Comparison of ENCODE assay signal across 17 mouse cellular contexts in the genomic region with DNA sequence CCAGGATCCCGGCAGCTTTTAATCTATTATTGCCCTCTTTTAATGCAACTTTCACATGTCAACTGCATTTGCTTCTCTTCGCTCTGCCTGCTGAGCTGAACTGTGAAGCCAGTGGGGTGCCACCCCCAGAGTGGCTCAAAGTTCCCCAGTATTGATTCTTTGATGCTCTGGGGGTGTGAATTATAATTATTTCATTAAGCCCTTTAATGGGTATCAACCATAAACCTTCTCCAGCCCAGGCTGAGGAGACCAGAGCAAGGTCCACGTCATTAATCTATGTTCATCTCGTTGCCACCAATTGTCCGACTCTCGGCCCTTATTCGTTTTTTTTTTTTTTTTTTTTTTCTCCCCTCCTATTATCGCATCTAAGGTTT. TPM values are rescaled to one million over a fixed set of nuclear protein-coding genes. Genes with fewer than 3 reads are reported as not detected.
DNase-seq lines count a peak whose midpoint lies in the region; ATAC-seq and TF ChIP-seq lines count a peak whose summit lies in the region.
"Had no signal": no experiment of that assay in that cellular context is flagged by ENCODE, and none has a peak within 500 bp of the region (broad histone marks: within the 10 kb centered on the region; RNA-seq: fewer than 3 reads in every experiment).

No protein-coding gene starts in this region.

- no peaks in the 10 kb centered on the region for H3K79me2 ChIP-seq in liver, adult 2 months (ENCODE audit: control insufficient read depth, insufficient read depth, low read length)

- H3K27ac ChIP-seq in liver, adult 2 months (replicated peaks; ENCODE audit: insufficient read depth, low read depth, low read length), result no peak overlapping the region
- H3K27ac ChIP-seq in liver, postnatal 0 days (ENCODE audit: low read depth), result no peak overlapping the region
- peak overlapping the region; percentile 56; the same call in 1 of the 2 replicates for H3K27ac ChIP-seq in forebrain, embryonic 14.5 days (ENCODE audit: low read depth, low read length)
- peak overlapping the region; percentile 77 for H3K27ac ChIP-seq in hindbrain, postnatal 0 days
- peak overlapping the region; percentile 69 for H3K27ac ChIP-seq in neural tube, embryonic 13.5 days (replicated peaks)
- H3K27ac ChIP-seq: limb, embryonic 13.5 days had no signal

- H3K27me3 ChIP-seq in liver, adult 2 months (ENCODE audit: control insufficient read depth, insufficient read depth, low read length), result no peaks in the 10 kb centered on the region
- no peaks in the 10 kb centered on the region for H3K27me3 ChIP-seq in liver, postnatal 0 days (ENCODE audit: insufficient read depth, low read length)
- H3K27me3 ChIP-seq in forebrain, embryonic 14.5 days (replicated peaks; ENCODE audit: control insufficient read depth, insufficient read depth, low read length), result no peaks in the 10 kb centered on the region
- H3K27me3 ChIP-seq in hindbrain, postnatal 0 days (ENCODE audit: insufficient read depth, low read length), result no peaks in the 10 kb centered on the region
- no peaks in the 10 kb centered on the region for H3K27me3 ChIP-seq in neural tube, embryonic 13.5 days
- H3K27me3 ChIP-seq: limb, embryonic 13.5 days; megakaryocyte, embryonic 14.5 days had no signal

- no peak overlapping the region for H3K9ac ChIP-seq in liver, adult 2 months (ENCODE audit: low read depth, low read length)
- H3K9ac ChIP-seq in liver, postnatal 0 days (replicated peaks), result no peak overlapping the region
- no peak overlapping the region for H3K9ac ChIP-seq in forebrain, embryonic 14.5 days (ENCODE audit: low read length)
- no peak overlapping the region for H3K9ac ChIP-seq in hindbrain, postnatal 0 days (replicated peaks; ENCODE audit: low read length)
- H3K9ac ChIP-seq in neural tube, embryonic 13.5 days, result no peak overlapping the region
- H3K9ac ChIP-seq: limb, embryonic 13.5 days had no signal

- DNase-seq in liver, adult 2 months (ENCODE audit: extremely low read depth, low read depth, low spot score), result peak; percentile 26
- no peak for DNase-seq in liver, postnatal 0 days
- peak; percentile 25 for DNase-seq in forebrain, embryonic 14.5 days (ENCODE audit: low spot score)
- no peak for DNase-seq in hindbrain, postnatal 0 days (ENCODE audit: low spot score)
- no peak for DNase-seq in urinary bladder, postnatal 25 days (ENCODE audit: low spot score)
- DNase-seq in frontal cortex, postnatal 10 days (ENCODE audit: low spot score in 2 of 2), result no peak
- DNase-seq in spleen, adult 18-20 months, result no peak
- DNase-seq: adrenal gland, postnatal 14 days; cerebellum, adult 9-11 months; heart, adult 11 months; kidney, postnatal 10 days; lung, adult 2 months; thymus, adult 18-20 months had no signal

- TF ChIP-seq EP300 in liver, postnatal 0 days (IDR thresholded peaks at IDR 0.05; ENCODE audit: low read depth), result no peak

- H3K4me1 ChIP-seq in liver, adult 2 months (ENCODE audit: control insufficient read depth, insufficient read depth, low read length), result peaks cover 21% of the 10 kb centered on the region
- peaks cover 9% of the 10 kb centered on the region; the same call in 1 of the 2 replicates for H3K4me1 ChIP-seq in liver, postnatal 0 days (ENCODE audit: insufficient read depth)
- peaks cover 23% of the 10 kb centered on the region for H3K4me1 ChIP-seq in forebrain, embryonic 14.5 days (ENCODE audit: control insufficient read depth, insufficient read depth, low read length)
- peaks cover 17% of the 10 kb centered on the region for H3K4me1 ChIP-seq in hindbrain, postnatal 0 days (ENCODE audit: insufficient read depth, low read length)
- H3K4me1 ChIP-seq in neural tube, embryonic 13.5 days (replicated peaks), result peaks cover 51% of the 10 kb centered on the region

- TF ChIP-seq CTCF in liver, adult 2 months (IDR thresholded peaks at IDR 0.05; ENCODE audit: low read depth, low read length), result no peak
- TF ChIP-seq CTCF in liver, postnatal 0 days (IDR thresholded peaks at IDR 0.05; ENCODE audit: low read depth), result no peak
- no peak for TF ChIP-seq CTCF in hindbrain, postnatal 0 days (IDR thresholded peaks at IDR 0.05; ENCODE audit: low read depth)

- peaks cover 28% of the 10 kb centered on the region for H3K36me3 ChIP-seq in liver, adult 2 months (ENCODE audit: control insufficient read depth, insufficient read depth, low read length)
- H3K36me3 ChIP-seq in liver, postnatal 0 days (replicated peaks; ENCODE audit: insufficient read depth, low read length), result peaks cover 29% of the 10 kb centered on the region
- peaks cover 41% of the 10 kb centered on the region for H3K36me3 ChIP-seq in forebrain, embryonic 14.5 days (ENCODE audit: control insufficient read depth, insufficient read depth, low read length)
- H3K36me3 ChIP-seq in hindbrain, postnatal 0 days (ENCODE audit: insufficient read depth, low read length), result peaks cover 18% of the 10 kb centered on the region; the same call in 1 of the 2 replicates
- H3K36me3 ChIP-seq in neural tube, embryonic 13.5 days, result peaks cover 48% of the 10 kb centered on the region

- H3K4me3 ChIP-seq in liver, adult 2 months (ENCODE audit: insufficient read depth, low read depth, low read length), result no peak overlapping the region
- no peak overlapping the region for H3K4me3 ChIP-seq in liver, postnatal 0 days (ENCODE audit: low read depth, low read length)
- H3K4me3 ChIP-seq in forebrain, embryonic 14.5 days (ENCODE audit: low read depth, low read length), result no peak overlapping the region
- no peak overlapping the region for H3K4me3 ChIP-seq in hindbrain, postnatal 0 days (ENCODE audit: low read length)
- H3K4me3 ChIP-seq in neural tube, embryonic 13.5 days, result no peak overlapping the region
- H3K4me3 ChIP-seq: limb, embryonic 13.5 days; megakaryocyte, embryonic 14.5 days had no signal

- H3K4me2 ChIP-seq in liver, postnatal 0 days (ENCODE audit: low read depth, low read length), result no peak overlapping the region
- H3K4me2 ChIP-seq in forebrain, embryonic 14.5 days (ENCODE audit: low read length), result no peak overlapping the region
- H3K4me2 ChIP-seq in hindbrain, postnatal 0 days (ENCODE audit: low read depth, low read length), result no peak overlapping the region; the same call in 1 of the 2 replicates
- no peak overlapping the region for H3K4me2 ChIP-seq in neural tube, embryonic 13.5 days
- H3K4me2 ChIP-seq: limb, embryonic 13.5 days had no signal

- WGBS in liver, adult 2 months, result 58% methylated on average over 8 of the region's 8 CpGs
- WGBS in liver, postnatal 0 days (ENCODE audit: insufficient replicate concordance), result 65% methylated on average over 8 of the region's 8 CpGs
- WGBS in forebrain, embryonic 14.5 days, result 19% methylated on average over 8 of the region's 8 CpGs
- 29% methylated on average over 8 of the region's 8 CpGs for WGBS in hindbrain, postnatal 0 days
- WGBS in neural tube, embryonic 13.5 days, result 38% methylated on average over 8 of the region's 8 CpGs

- no peak for ATAC-seq in liver, postnatal 0 days
- 0 out of 2 replicates have a peak, but pooled peaks have one; percentile 2 for ATAC-seq in forebrain, embryonic 14.5 days
- ATAC-seq in hindbrain, postnatal 0 days, result no peak
- ATAC-seq in neural tube, embryonic 13.5 days (ENCODE audit: low read depth), result no peak
- ATAC-seq: intestine, embryonic 16.5 days had no signal

- no peaks in the 10 kb centered on the region for H3K9me3 ChIP-seq in liver, postnatal 0 days (ENCODE audit: low read length)
- no peaks in the 10 kb centered on the region for H3K9me3 ChIP-seq in forebrain, embryonic 14.5 days (replicated peaks; ENCODE audit: control insufficient read depth, low read length)
- H3K9me3 ChIP-seq in hindbrain, postnatal 0 days (ENCODE audit: low read length), result no peaks in the 10 kb centered on the region
- no peaks in the 10 kb centered on the region for H3K9me3 ChIP-seq in neural tube, embryonic 13.5 days
- H3K9me3 ChIP-seq: limb, embryonic 13.5 days; megakaryocyte, embryonic 14.5 days had no signal

- no peak for TF ChIP-seq POLR2A in liver, adult 2 months (IDR thresholded peaks at IDR 0.05; ENCODE audit: extremely low read depth, insufficient read depth, low read length)

RNA-seq across cellular contexts. Expression of gene Hspa8, which starts 8.1 kb away (rescaled TPM):
- total RNA-seq in liver, adult 2 months (2014; rRNA removed), result 1,567 and 2,371 TPM in 2 replicates
- polyA plus RNA-seq in liver, adult 2 months (2012; rRNA removed), result 1,896 and 1,951 TPM in 2 replicates
- polyA plus RNA-seq in liver, postnatal 0 days (2015; fragmentation: Nextera tagmentation; extraction: Ambion mirVana), result 750 and 793 TPM in 2 replicates
- 3,062 and 3,353 TPM in 2 replicates for polyA plus RNA-seq in forebrain, embryonic 14.5 days (2014; fragmentation: Nextera tagmentation; extraction: Ambion mirVana)
- total RNA-seq in hindbrain, postnatal 0 days (2014; rRNA removed), result 3,796 and 3,887 TPM in 2 replicates
- 2,316 and 2,371 TPM in 2 replicates for polyA plus RNA-seq in hindbrain, postnatal 0 days (2015; fragmentation: Nextera tagmentation; extraction: Ambion mirVana)
- polyA plus RNA-seq in neural tube, embryonic 13.5 days (2015; fragmentation: Nextera tagmentation; extraction: Ambion mirVana), result 2,997 and 3,038 TPM in 2 replicates

Comparison
In these comparisons a context has a peak if more than half of its experiments do, and no peak if none do; other contexts are left out.
1. DNase-seq: peak in liver, adult 2 months (single experiment) and forebrain, embryonic 14.5 days (single experiment); none in liver, postnatal 0 days (single experiment), hindbrain, postnatal 0 days (single experiment), urinary bladder, postnatal 25 days (single experiment), frontal cortex, postnatal 10 days (0 of 2) and spleen, adult 18-20 months (0 of 2).
2. H3K27ac ChIP-seq: peak in forebrain, embryonic 14.5 days (single experiment), hindbrain, postnatal 0 days (single experiment) and neural tube, embryonic 13.5 days (single experiment); none in liver, adult 2 months (single experiment) and liver, postnatal 0 days (single experiment).